Mouse (Mus musculus): ENCODE data around the gene Krtap4-6.

DNA sequence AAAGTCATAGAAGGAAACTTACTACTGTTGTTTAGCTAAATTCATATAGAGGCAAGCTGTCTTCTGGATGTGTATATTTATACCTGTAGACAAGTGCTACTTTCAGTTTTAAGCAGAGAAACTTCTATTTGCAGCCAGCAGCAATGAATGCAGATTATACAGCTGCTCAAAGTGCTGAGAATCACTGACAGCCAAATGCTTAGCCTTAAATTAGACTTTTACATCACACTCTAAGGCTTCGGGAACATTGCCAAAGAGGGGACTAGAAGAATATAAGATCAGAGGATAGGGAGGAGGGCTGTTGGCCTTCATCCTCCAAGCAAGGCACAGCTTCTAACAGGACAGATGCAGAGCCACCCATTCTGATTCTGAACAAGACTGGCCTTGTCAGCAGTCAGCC lies 28.7 kb downstream of the Krtap4-6 start:
- TF ChIP-seq CTCF (IDR thresholded peaks at IDR 0.05 in 2 of 3, conservative IDR thresholded peaks at IDR 0.05 in 1 of 3; ENCODE audit: control insufficient read depth in 1 of 3, insufficient read depth in 1 of 3, low read depth in 2 of 3, low read length in 3 of 3, poor library complexity in 1 of 3, severe bottlenecking in 1 of 3) (no peak), MAX (IDR thresholded peaks at IDR 0.05; ENCODE audit: low read length) (no peak), MAFK (IDR thresholded peaks at IDR 0.05; ENCODE audit: borderline replicate concordance, low read depth, low read length) (no peak), MYC (IDR thresholded peaks at IDR 0.05; ENCODE audit: low read depth, low read length) (no peak), TBP (IDR thresholded peaks at IDR 0.05; ENCODE audit: low read depth, low read length) (no peak), ZNF384 (IDR thresholded peaks at IDR 0.05; ENCODE audit: low read depth, low read length) (no peak), HCFC1 (IDR thresholded peaks at IDR 0.05; ENCODE audit: low read depth, low read length) (no peak), EP300 (IDR thresholded peaks at IDR 0.05; ENCODE audit: low read depth in 1 of 2, low read length in 2 of 2) (no peak), CHD2 (IDR thresholded peaks at IDR 0.05; ENCODE audit: low read length) (no peak)
